Mouse (Mus musculus): Measurements from ENCODE around the gene Prss57. TPM values are rescaled to one million over a fixed set of nuclear protein-coding genes. Genes with fewer than 3 reads are reported as not detected.
A peak's percentile ranks its signal among the peaks of the same experiment; 100 is the strongest.
"Not testable (repeated sequence)": the region's sequence is repeated elsewhere in the genome, so short reads cannot be mapped to it uniquely, and the experiment has no call there.

The Prss57 gene
- polyA plus RNA-seq, 1 experiment from 2014 or later, result 0.11 TPM

DNA sequence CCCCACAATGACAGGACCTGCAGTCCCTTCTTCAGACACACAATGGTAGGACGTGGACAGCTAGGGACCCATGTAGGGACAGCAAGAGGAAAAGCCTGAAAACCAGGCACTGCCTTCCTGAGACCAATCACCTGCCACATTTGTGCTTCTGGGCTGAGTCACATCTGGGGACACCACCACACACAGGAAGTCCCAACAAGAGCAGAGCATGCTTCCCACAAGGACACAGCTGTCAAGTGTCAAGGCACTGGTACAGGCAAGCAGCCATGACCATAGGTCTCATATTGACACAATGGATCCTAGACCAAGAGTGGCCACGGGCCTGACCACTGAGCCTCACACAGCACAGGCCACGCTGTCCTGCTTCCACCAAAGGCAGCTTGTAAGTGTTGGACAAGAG lies 27.9 kb downstream of the Prss57 start:
- Histone ChIP-seq H3K9me3 (ENCODE audit: low read length) (no peaks in the 10 kb centered on the region), H3K4me3 (ENCODE audit: low read depth, low read length) (no peak overlapping the region), H3K4me1 (ENCODE audit: insufficient read depth, low read depth, low read length) (peaks cover 8% of the 10 kb centered on the region), H3K27ac (ENCODE audit: low read length) (no peak overlapping the region), H3K36me3 (ENCODE audit: insufficient read depth, low read length) (peaks cover 19% of the 10 kb centered on the region), H3K9ac (replicated peaks; ENCODE audit: low read depth) (no peak overlapping the region), H3K4me2 (replicated peaks; ENCODE audit: low read depth, low read length) (no peak overlapping the region), H3K27me3 (replicated peaks; ENCODE audit: insufficient read depth, low read length) (no peaks in the 10 kb centered on the region)
- TF ChIP-seq CTCF (IDR thresholded peaks at IDR 0.05), result no peak
- TF ChIP-seq EP300 (IDR thresholded peaks at IDR 0.05), result no peak
- no peak for ATAC-seq
- 79% methylated on average over 3 of the region's 3 CpGs for WGBS
- no peak for DNase-seq (ENCODE audit: low spot score)

- Histone ChIP-seq H3K27ac (ENCODE audit: low read length) (no peak overlapping the region), H3K4me2 (replicated peaks; ENCODE audit: low read depth, low read length) (no peak overlapping the region), H3K4me1 (ENCODE audit: insufficient read depth, low read depth, low read length) (peaks cover 2% of the 10 kb centered on the region; the same call in 1 of the 2 replicates), H3K27me3 (replicated peaks; ENCODE audit: insufficient read depth, low read length) (no peaks in the 10 kb centered on the region), H3K4me3 (ENCODE audit: low read depth, low read length) (no peak overlapping the region), H3K36me3 (ENCODE audit: insufficient read depth, low read length) (peaks cover 19% of the 10 kb centered on the region), H3K9ac (replicated peaks; ENCODE audit: low read depth) (no peak overlapping the region), H3K9me3 (ENCODE audit: low read length) (no peaks in the 10 kb centered on the region)
- TF ChIP-seq EP300 (IDR thresholded peaks at IDR 0.05), result no peak
- TF ChIP-seq CTCF (IDR thresholded peaks at IDR 0.05), result no peak
- 92% methylated on average over 11 of the region's 11 CpGs for WGBS
- ATAC-seq (no peak), DNase-seq (ENCODE audit: low spot score) (no peak)
Observed at GRCm38 (mm10) chr10:79760603-79761143, 30.1 kb downstream of the Prss57 start.

DNA sequence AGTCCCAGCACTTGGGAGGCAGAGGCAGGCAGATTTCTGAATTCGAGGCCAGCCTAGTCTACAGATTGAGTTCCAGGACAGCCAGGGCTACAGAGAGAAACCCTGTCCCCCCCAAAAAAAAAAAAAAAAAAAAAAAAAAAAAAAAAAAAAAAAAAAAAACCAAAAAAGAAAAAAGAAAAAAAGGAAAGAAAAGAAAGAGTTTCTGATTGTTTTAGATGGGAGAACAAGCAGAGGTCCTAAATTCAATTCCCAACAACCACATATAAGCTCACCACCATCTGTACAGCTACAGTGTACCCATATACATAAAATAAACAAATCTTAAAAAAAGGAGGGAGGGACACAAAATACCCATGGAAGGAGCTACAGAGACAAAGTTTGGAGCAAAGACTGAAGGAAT lies 31.1 kb downstream of the Prss57 start:
- DNase-seq (ENCODE audit: low spot score); H3K27me3 ChIP-seq (replicated peaks; ENCODE audit: insufficient read depth, low read length); ATAC-seq; H3K4me3 ChIP-seq (ENCODE audit: low read depth, low read length); H3K9me3 ChIP-seq (ENCODE audit: low read length); H3K9ac ChIP-seq (replicated peaks; ENCODE audit: low read depth); H3K27ac ChIP-seq (ENCODE audit: low read length); H3K4me1 ChIP-seq (ENCODE audit: insufficient read depth, low read depth, low read length); H3K4me2 ChIP-seq (replicated peaks; ENCODE audit: low read depth, low read length): not testable (repeated sequence)
- peaks cover 19% of the 10 kb centered on the region for H3K36me3 ChIP-seq (ENCODE audit: insufficient read depth, low read length)
- 86% methylated on average over 1 of the region's 1 CpGs for WGBS

GRCm38 (mm10) chr10:79756660-79757059 lies 34.1 kb downstream of the Prss57 start:
- no peak overlapping the region for H3K27ac ChIP-seq (ENCODE audit: low read length)

DNA sequence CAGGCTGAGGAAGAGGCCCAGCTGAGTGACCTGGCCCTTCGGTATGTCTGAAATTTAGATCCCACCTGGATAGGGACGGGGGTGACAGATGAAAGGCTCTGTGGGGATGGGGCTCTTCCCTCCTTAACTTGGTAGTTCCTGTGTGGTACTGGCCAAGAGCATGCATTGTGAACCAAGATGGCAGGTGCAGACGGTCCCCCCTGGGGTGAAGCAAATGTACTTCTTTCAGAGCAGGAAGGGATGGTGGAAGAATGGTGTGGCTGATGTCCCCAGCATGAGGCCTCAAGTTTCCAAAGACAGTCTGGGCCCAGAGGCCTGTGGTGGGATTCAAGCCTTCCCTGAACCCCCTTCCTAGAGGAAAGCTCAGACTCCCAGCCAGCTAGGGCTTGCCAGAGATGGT lies 34.9 kb downstream of the Prss57 start:
- TF ChIP-seq CTCF (IDR thresholded peaks at IDR 0.05) (no peak), EP300 (IDR thresholded peaks at IDR 0.05) (no peak)
- 78% methylated on average over 3 of the region's 3 CpGs for WGBS
- no peak for DNase-seq (ENCODE audit: low spot score)
- Histone ChIP-seq H3K36me3 (ENCODE audit: insufficient read depth, low read length) (peaks cover 10% of the 10 kb centered on the region; the same call in 1 of the 2 replicates), H3K27me3 (replicated peaks; ENCODE audit: insufficient read depth, low read length) (no peaks in the 10 kb centered on the region), H3K27ac (ENCODE audit: low read length) (no peak overlapping the region), H3K4me2 (replicated peaks; ENCODE audit: low read depth, low read length) (no peak overlapping the region), H3K4me3 (ENCODE audit: low read depth, low read length) (no peak overlapping the region), H3K9me3 (ENCODE audit: low read length) (no peaks in the 10 kb centered on the region), H3K9ac (replicated peaks; ENCODE audit: low read depth) (no peak overlapping the region), H3K4me1 (ENCODE audit: insufficient read depth, low read depth, low read length) (no peaks in the 10 kb centered on the region)
- no peak for ATAC-seq

More at GRCm38 (mm10) chr10:79756660-79757059, 34.1 kb downstream of the Prss57 start:
- Histone ChIP-seq H3K4me1 (ENCODE audit: insufficient read depth, low read depth, low read length) (no peaks in the 10 kb centered on the region), H3K4me3 (ENCODE audit: low read depth, low read length) (no peak overlapping the region), H3K36me3 (ENCODE audit: insufficient read depth, low read length) (peaks cover 16% of the 10 kb centered on the region), H3K4me2 (replicated peaks; ENCODE audit: low read depth, low read length) (no peak overlapping the region), H3K27me3 (replicated peaks; ENCODE audit: insufficient read depth, low read length) (no peaks in the 10 kb centered on the region), H3K9me3 (ENCODE audit: low read length) (no peaks in the 10 kb centered on the region), H3K9ac (replicated peaks; ENCODE audit: low read depth) (no peak overlapping the region)
- no peak for ATAC-seq
- 84% methylated on average over 24 of the region's 24 CpGs for WGBS
- TF ChIP-seq EP300 (IDR thresholded peaks at IDR 0.05), result no peak
- TF ChIP-seq CTCF (IDR thresholded peaks at IDR 0.05), result no peak
- DNase-seq (ENCODE audit: low spot score), result no peak

- WGBS, result 1% methylated on average over 36 of the region's 36 CpGs
- no peaks in the 10 kb centered on the region for H3K27me3 ChIP-seq (replicated peaks; ENCODE audit: insufficient read depth, low read length)
- peak within 1 kb of the TSS; percentile 47 for H3K4me2 ChIP-seq (replicated peaks; ENCODE audit: low read depth, low read length)
- no peaks in the 10 kb centered on the region for H3K4me1 ChIP-seq (ENCODE audit: insufficient read depth, low read depth, low read length)
- H3K4me3 ChIP-seq (ENCODE audit: low read depth, low read length), result no peak within 1 kb of the TSS
- H3K27ac ChIP-seq (ENCODE audit: low read length), result no peak within 1 kb of the TSS
- no peak within 1 kb of the TSS for H3K9ac ChIP-seq (replicated peaks; ENCODE audit: low read depth)
- peak; percentile 86 for ATAC-seq
- H3K9me3 ChIP-seq (ENCODE audit: low read length), result no peaks in the 10 kb centered on the region
- TF ChIP-seq CTCF (IDR thresholded peaks at IDR 0.05) (no peak), EP300 (IDR thresholded peaks at IDR 0.05) (no peak)
- 0 out of 2 replicates have a peak, but pooled peaks cover 10% of the 10 kb centered on the region for H3K36me3 ChIP-seq (ENCODE audit: insufficient read depth, low read length)
- peak; percentile 54 for DNase-seq (ENCODE audit: low spot score)
Observed at GRCm38 (mm10) chr10:79754856-79755516, 35.8 kb downstream of the Prss57 start, which contains the start of gene Fgf22. TSS of gene Fgf22 (plus strand) at chr10:79755076.

Data from lung, postnatal 0 days (tissue).